Mouse (Mus musculus): ENCODE data around the gene Notch1. TPM values are rescaled to one million over a fixed set of nuclear protein-coding genes. Genes with fewer than 3 reads are reported as not detected.

Gene Notch1
- polyA plus RNA-seq, 1 experiment from 2014 or later = 21.6 TPM

GRCm38 (mm10) chr2:26486264-26486810 lies 30.1 kb downstream of the Notch1 start:
- ATAC-seq (ENCODE audit: insufficient number of reproducible peaks, insufficient read depth, low FRiP score, low read depth) = no peak
- WGBS = 37% methylated on average over 5 of the region's 5 CpGs
- H3K9me3 ChIP-seq (ENCODE audit: control insufficient read depth, low read length) = no peaks in the 10 kb centered on the region
- H3K9ac ChIP-seq (ENCODE audit: low read length) = no peak overlapping the region
- peaks cover 45 to 61% of the 10 kb centered on the region in 2 experiments for H3K4me1 ChIP-seq (ENCODE audit: control insufficient read depth in 2 of 2, insufficient read depth in 2 of 2, low read length in 2 of 2)
- peak overlapping the region in 1 of 2 experiments; percentile 56; a peak in 2 of 4 replicates for H3K27ac ChIP-seq (replicated peaks in 1 of 2; ENCODE audit: control insufficient read depth in 1 of 2, insufficient read depth in 1 of 2, low read depth in 2 of 2, low read length in 2 of 2)
- H3K36me3 ChIP-seq (ENCODE audit: control insufficient read depth, insufficient read depth, low read length) = peaks cover 30% of the 10 kb centered on the region
- no peaks in the 10 kb centered on the region for H3K27me3 ChIP-seq (ENCODE audit: control insufficient read depth, insufficient read depth, low read length)
- no peak overlapping the region for H3K4me3 ChIP-seq (ENCODE audit: control insufficient read depth in 1 of 2, insufficient read depth in 1 of 2, low read depth in 1 of 2, low read length in 2 of 2)
- no peak overlapping the region for H3K4me2 ChIP-seq (ENCODE audit: low read length)

GRCm38 (mm10) chr2:26485710-26486109 lies 30.8 kb downstream of the Notch1 start:
- H3K9ac ChIP-seq (ENCODE audit: low read length) = no peak overlapping the region
- H3K36me3 ChIP-seq (ENCODE audit: control insufficient read depth, insufficient read depth, low read length) = peaks cover 36% of the 10 kb centered on the region
- H3K4me1 ChIP-seq (ENCODE audit: control insufficient read depth in 2 of 2, insufficient read depth in 2 of 2, low read length in 2 of 2) = peaks cover 43 to 56% of the 10 kb centered on the region in 2 experiments
- H3K4me3 ChIP-seq (ENCODE audit: control insufficient read depth in 1 of 2, insufficient read depth in 1 of 2, low read depth in 1 of 2, low read length in 2 of 2) = no peak overlapping the region
- no peak for ATAC-seq (ENCODE audit: insufficient number of reproducible peaks, insufficient read depth, low FRiP score, low read depth)
- H3K9me3 ChIP-seq (ENCODE audit: control insufficient read depth, low read length) = no peaks in the 10 kb centered on the region
- no peak overlapping the region for H3K4me2 ChIP-seq (ENCODE audit: low read length)
- peak overlapping the region in 1 of 2 experiments; percentile 27; a peak in 2 of 4 replicates for H3K27ac ChIP-seq (replicated peaks in 1 of 2; ENCODE audit: control insufficient read depth in 1 of 2, insufficient read depth in 1 of 2, low read depth in 2 of 2, low read length in 2 of 2)
- WGBS = 57% methylated on average over 7 of the region's 7 CpGs
- H3K27me3 ChIP-seq (ENCODE audit: control insufficient read depth, insufficient read depth, low read length) = no peaks in the 10 kb centered on the region

DNA sequence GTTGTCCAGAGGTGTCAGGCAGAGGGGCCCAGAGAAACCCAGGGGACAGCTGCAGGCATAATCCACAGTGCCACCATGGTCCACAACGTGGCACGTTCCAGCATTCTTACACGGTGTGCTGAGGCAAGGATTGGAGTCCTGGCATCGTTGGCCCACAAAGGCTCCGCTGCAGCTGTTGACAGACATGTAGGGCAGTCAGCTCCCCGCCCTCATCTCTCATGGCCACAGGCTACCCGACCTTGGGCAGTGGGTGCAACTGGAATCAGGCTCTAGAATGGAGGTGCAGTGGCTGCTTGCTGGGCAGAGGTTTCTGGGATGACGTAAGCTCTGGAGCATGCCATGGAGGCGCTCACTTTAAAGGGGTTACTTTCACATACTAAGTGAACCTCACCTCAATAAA lies 31.2 kb downstream of the Notch1 start:
- ATAC-seq (ENCODE audit: insufficient number of reproducible peaks, insufficient read depth, low FRiP score, low read depth) = no peak
- Histone ChIP-seq H3K4me2 (ENCODE audit: low read length) (no peak overlapping the region), H3K36me3 (ENCODE audit: control insufficient read depth, insufficient read depth, low read length) (peaks cover 40% of the 10 kb centered on the region), H3K9ac (ENCODE audit: low read length) (no peak overlapping the region), H3K4me1 (ENCODE audit: control insufficient read depth in 2 of 2, insufficient read depth in 2 of 2, low read length in 2 of 2) (peaks cover 40 to 53% of the 10 kb centered on the region in 2 experiments), H3K9me3 (ENCODE audit: control insufficient read depth, low read length) (no peaks in the 10 kb centered on the region), H3K27me3 (ENCODE audit: control insufficient read depth, insufficient read depth, low read length) (no peaks in the 10 kb centered on the region), H3K4me3 (ENCODE audit: control insufficient read depth in 1 of 2, insufficient read depth in 1 of 2, low read depth in 1 of 2, low read length in 2 of 2) (no peak overlapping the region), H3K27ac (replicated peaks in 1 of 2; ENCODE audit: control insufficient read depth in 1 of 2, insufficient read depth in 1 of 2, low read depth in 2 of 2, low read length in 2 of 2) (peak overlapping the region in 1 of 2 experiments; percentile 19; a peak in 1 of 4 replicates)
- WGBS = 65% methylated on average over 9 of the region's 9 CpGs

DNA sequence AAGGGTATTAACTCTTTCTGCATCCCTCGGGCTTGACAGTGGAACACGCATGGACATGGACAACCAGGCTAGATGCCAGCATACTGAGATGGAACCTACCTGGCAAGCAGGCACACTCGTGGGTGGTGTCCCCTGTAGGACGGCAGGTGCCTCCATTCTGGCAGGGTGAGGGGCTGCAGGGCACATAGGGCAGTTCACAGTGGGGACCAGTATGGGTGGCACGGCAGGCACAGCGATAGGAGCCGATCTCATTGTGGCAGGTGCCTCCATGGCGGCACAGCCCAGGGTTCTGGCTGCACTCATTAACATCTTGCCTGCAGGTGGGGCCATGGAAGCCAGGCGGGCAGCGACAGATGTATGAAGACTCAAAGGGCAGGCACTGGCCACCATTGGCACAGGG lies 32.3 kb downstream of the Notch1 start:
- Histone ChIP-seq H3K4me1 (ENCODE audit: control insufficient read depth in 2 of 2, insufficient read depth in 2 of 2, low read length in 2 of 2) (peaks cover 35 to 44% of the 10 kb centered on the region in 2 experiments), H3K4me2 (ENCODE audit: low read length) (no peak overlapping the region), H3K27me3 (ENCODE audit: control insufficient read depth, insufficient read depth, low read length) (no peaks in the 10 kb centered on the region), H3K9me3 (ENCODE audit: control insufficient read depth, low read length) (no peaks in the 10 kb centered on the region), H3K9ac (ENCODE audit: low read length) (peak overlapping the region; percentile 3; the same call in 1 of the 2 replicates), H3K36me3 (ENCODE audit: control insufficient read depth, insufficient read depth, low read length) (peaks cover 51% of the 10 kb centered on the region), H3K4me3 (ENCODE audit: control insufficient read depth in 1 of 2, insufficient read depth in 1 of 2, low read depth in 1 of 2, low read length in 2 of 2) (no peak overlapping the region), H3K27ac (replicated peaks in 1 of 2; ENCODE audit: control insufficient read depth in 1 of 2, insufficient read depth in 1 of 2, low read depth in 2 of 2, low read length in 2 of 2) (peak overlapping the region in 1 of 2 experiments; percentile 46; a peak in 2 of 4 replicates)
- whole genome bisulfite sequencing = 84% methylated on average over 10 of the region's 10 CpGs
- ATAC-seq (ENCODE audit: insufficient number of reproducible peaks, insufficient read depth, low FRiP score, low read depth) = no peak

GRCm38 (mm10) chr2:26483230-26483869 lies 33.1 kb downstream of the Notch1 start:
- Histone ChIP-seq H3K9ac (ENCODE audit: low read length) (no peak overlapping the region), H3K4me2 (ENCODE audit: low read length) (no peak overlapping the region)
- 41% methylated on average over 13 of the region's 13 CpGs for whole genome bisulfite sequencing

DNA sequence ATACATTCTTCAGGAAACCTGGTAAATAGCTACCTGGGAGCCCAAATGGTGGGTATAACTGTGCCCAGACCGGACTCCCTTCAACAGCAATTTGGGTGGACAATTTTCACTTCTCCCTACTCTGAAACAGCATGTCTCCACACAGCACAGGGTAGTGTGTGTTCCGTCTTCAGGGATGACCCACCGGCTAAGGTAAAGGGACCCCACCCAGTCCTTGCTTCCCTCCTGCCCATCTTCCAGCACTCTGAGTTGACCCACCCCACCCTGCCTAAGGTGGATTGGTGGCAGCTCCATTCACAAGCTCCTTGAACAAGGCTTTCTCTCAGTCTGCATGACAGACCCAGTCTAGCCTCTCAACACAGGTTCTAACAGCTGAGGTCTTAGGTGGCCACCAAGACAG lies 33.6 kb downstream of the Notch1 start:
- no peaks in the 10 kb centered on the region for H3K27me3 ChIP-seq (ENCODE audit: control insufficient read depth, insufficient read depth, low read length)
- peak overlapping the region in 1 of 2 experiments; percentile 46; a peak in 2 of 4 replicates for H3K27ac ChIP-seq (replicated peaks in 1 of 2; ENCODE audit: control insufficient read depth in 1 of 2, insufficient read depth in 1 of 2, low read depth in 2 of 2, low read length in 2 of 2)
- no peak overlapping the region for H3K4me2 ChIP-seq (ENCODE audit: low read length)
- H3K9ac ChIP-seq (ENCODE audit: low read length) = no peak overlapping the region
- no peak overlapping the region for H3K4me3 ChIP-seq (ENCODE audit: control insufficient read depth in 1 of 2, insufficient read depth in 1 of 2, low read depth in 1 of 2, low read length in 2 of 2)
- peaks cover 63% of the 10 kb centered on the region for H3K36me3 ChIP-seq (ENCODE audit: control insufficient read depth, insufficient read depth, low read length)
- 74% methylated on average over 3 of the region's 3 CpGs for WGBS
- H3K9me3 ChIP-seq (ENCODE audit: control insufficient read depth, low read length) = no peaks in the 10 kb centered on the region
- no peak for ATAC-seq (ENCODE audit: insufficient number of reproducible peaks, insufficient read depth, low FRiP score, low read depth)
- H3K4me1 ChIP-seq (ENCODE audit: control insufficient read depth in 2 of 2, insufficient read depth in 2 of 2, low read length in 2 of 2) = peaks cover 22 to 33% of the 10 kb centered on the region in 2 experiments

More at GRCm38 (mm10) chr2:26483230-26483869, 33.1 kb downstream of the Notch1 start:
- Histone ChIP-seq H3K9me3 (ENCODE audit: control insufficient read depth, low read length) (no peaks in the 10 kb centered on the region), H3K27ac (replicated peaks in 1 of 2; ENCODE audit: control insufficient read depth in 1 of 2, insufficient read depth in 1 of 2, low read depth in 2 of 2, low read length in 2 of 2) (peak overlapping the region; percentile 8 to 46; a peak in 2 of 4 replicates), H3K27me3 (ENCODE audit: control insufficient read depth, insufficient read depth, low read length) (no peaks in the 10 kb centered on the region), H3K4me1 (ENCODE audit: control insufficient read depth in 2 of 2, insufficient read depth in 2 of 2, low read length in 2 of 2) (peaks cover 27 to 37% of the 10 kb centered on the region in 2 experiments), H3K36me3 (ENCODE audit: control insufficient read depth, insufficient read depth, low read length) (peaks cover 57% of the 10 kb centered on the region), H3K4me3 (ENCODE audit: control insufficient read depth in 1 of 2, insufficient read depth in 1 of 2, low read depth in 1 of 2, low read length in 2 of 2) (no peak overlapping the region)
- ATAC-seq (ENCODE audit: insufficient number of reproducible peaks, insufficient read depth, low FRiP score, low read depth) = no peak

GRCm38 (mm10) chr2:26481724-26482495 lies 34.6 kb downstream of the Notch1 start:
- ATAC-seq (ENCODE audit: insufficient number of reproducible peaks, insufficient read depth, low FRiP score, low read depth) = no peak
- no peaks in the 10 kb centered on the region for H3K9me3 ChIP-seq (ENCODE audit: control insufficient read depth, low read length)
- H3K9ac ChIP-seq (ENCODE audit: low read length) = no peak overlapping the region
- H3K27ac ChIP-seq (replicated peaks in 1 of 2; ENCODE audit: control insufficient read depth in 1 of 2, insufficient read depth in 1 of 2, low read depth in 2 of 2, low read length in 2 of 2) = no peak overlapping the region
- peaks cover 13 to 26% of the 10 kb centered on the region in 2 experiments; a peak in 3 of 4 replicates for H3K4me1 ChIP-seq (ENCODE audit: control insufficient read depth in 2 of 2, insufficient read depth in 2 of 2, low read length in 2 of 2)
- WGBS = 66% methylated on average over 10 of the region's 10 CpGs
- no peak overlapping the region for H3K4me2 ChIP-seq (ENCODE audit: low read length)
- no peak overlapping the region for H3K4me3 ChIP-seq (ENCODE audit: control insufficient read depth in 1 of 2, insufficient read depth in 1 of 2, low read depth in 1 of 2, low read length in 2 of 2)
- peaks cover 72% of the 10 kb centered on the region for H3K36me3 ChIP-seq (ENCODE audit: control insufficient read depth, insufficient read depth, low read length)
- no peaks in the 10 kb centered on the region for H3K27me3 ChIP-seq (ENCODE audit: control insufficient read depth, insufficient read depth, low read length)
